Mouse (Mus musculus) hindbrain, postnatal 0 days (tissue): ENCODE data around the gene Gtpbp4. TPM values are rescaled to one million over a fixed set of nuclear protein-coding genes. Genes with fewer than 3 reads are reported as not detected.

Experiments
- ATAC-seq: fragments of 200-750 bp; cut with Nextera tagmentation; 2 replicates; pipeline ENCODE4 v1.8.0; 2017; ENCODE audit warnings: mild to moderate bottlenecking, moderate TSS enrichment, moderate library complexity
- DNase-seq: peaks from one replicate; pipeline ENCODE4 v3.0.0-alpha.2; 2015; ENCODE audit warnings: low spot score
- H3K27ac ChIP-seq: fragments of 300-500 bp; sonication (generic); 2 replicates; pipeline ENCODE4 v1.5.1; 2014; ENCODE audit warnings: mild to moderate bottlenecking
- H3K27me3 ChIP-seq: fragments of 300-500 bp; sonication (generic); 2 replicates; pipeline ENCODE4 v1.6.1; 2014; ENCODE audit warnings: low read length, mixed read lengths; ENCODE audit not compliant: insufficient read depth
- H3K36me3 ChIP-seq: fragments of 300-500 bp; sonication (generic); 2 replicates; pipeline ENCODE4 v1.6.1; 2014; ENCODE audit warnings: low read length, mixed read lengths; ENCODE audit not compliant: insufficient read depth
- H3K4me1 ChIP-seq: fragments of 300-500 bp; sonication (generic); 2 replicates; pipeline ENCODE4 v1.6.1; 2014; ENCODE audit warnings: antibody characterized with exemption, low read length, mixed read lengths; ENCODE audit not compliant: insufficient read depth
- H3K4me2 ChIP-seq: fragments of 300-500 bp; sonication (generic); 2 replicates; pipeline ENCODE4 v1.6.1; 2014; ENCODE audit warnings: low read depth, mild to moderate bottlenecking, low read length, moderate library complexity, mixed read lengths
- H3K4me3 ChIP-seq: fragments of 300-500 bp; sonication (generic); 2 replicates; pipeline ENCODE4 v1.5.1; 2014; ENCODE audit warnings: low read length
- H3K9ac ChIP-seq: fragments of 300-500 bp; sonication (generic); replicated peaks from 2 replicates; pipeline ENCODE4 v1.6.1; 2014; ENCODE audit warnings: mild to moderate bottlenecking, low read length, moderate library complexity, mixed read lengths
- H3K9me3 ChIP-seq: fragments of 300-500 bp; sonication (generic); 2 replicates; pipeline ENCODE4 v1.6.1; 2016; ENCODE audit warnings: low read length, mixed read lengths
- CTCF ChIP-seq: IDR thresholded peaks from 2 replicates; pipeline ENCODE4 v1.5.1; 2016; ENCODE audit warnings: antibody characterized with exemption, control low read depth, low read depth
- WGBS: fragments of 180-500 bp; shearing (Covaris S2); extraction: QIAGEN DNeasy Blood & Tissue Kit; methylation state at CpG from one replicate; pipeline ENCODE4 v1.1.7; 2014; 5-methylcytosine and 5-hydroxymethylcytosine counted together
- polyA plus RNA-seq: library from polyadenylated mRNA; unstranded; fragments of >200 nt; fragmentation: Nextera tagmentation; extraction: Ambion mirVana; gene quantifications from 2 replicates; pipeline ENCODE4 v1.2.1, GENCODE M21; 2015
- total RNA-seq: library from RNA; depleted of rRNA; stranded (reverse); fragments of >200 nt; gene quantifications from 2 replicates; pipeline ENCODE4 v1.2.3, GENCODE M21; 2014

Gene Gtpbp4
- total and polyA plus RNA-seq, 2 experiments from 2014 or later, result 11.9 to 53.0 TPM

DNA sequence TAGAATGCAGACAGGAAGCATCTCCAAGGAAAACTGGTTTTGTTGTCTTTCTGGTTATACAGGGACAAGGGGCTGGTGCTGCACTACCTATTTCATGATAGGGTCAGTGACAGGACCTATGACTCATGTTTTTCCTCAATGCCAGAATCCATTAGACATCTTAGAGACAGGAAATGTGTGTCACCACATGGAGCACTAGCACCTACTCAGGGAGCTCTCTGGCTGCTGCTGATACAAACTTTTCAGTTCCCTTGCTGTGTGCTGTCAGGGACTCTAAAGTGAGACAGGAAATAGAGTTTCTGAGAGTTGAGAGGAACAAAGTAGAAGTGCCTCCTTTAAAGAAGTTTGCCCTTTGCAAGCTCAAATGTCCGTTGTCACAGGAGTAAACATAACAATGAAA is 31.4 kb upstream of the Gtpbp4 start:
- no peak for ATAC-seq
- 78% methylated on average over 1 of the region's 1 CpGs for WGBS
- Histone ChIP-seq H3K4me3 (no peak overlapping the region), H3K9ac (no peak overlapping the region), H3K4me1 (no peaks in the 10 kb centered on the region), H3K9me3 (no peaks in the 10 kb centered on the region), H3K27ac (no peak overlapping the region), H3K4me2 (no peak overlapping the region), H3K27me3 (no peaks in the 10 kb centered on the region), H3K36me3 (no peaks in the 10 kb centered on the region)
- DNase-seq, result no peak
- TF ChIP-seq CTCF, result no peak

DNA sequence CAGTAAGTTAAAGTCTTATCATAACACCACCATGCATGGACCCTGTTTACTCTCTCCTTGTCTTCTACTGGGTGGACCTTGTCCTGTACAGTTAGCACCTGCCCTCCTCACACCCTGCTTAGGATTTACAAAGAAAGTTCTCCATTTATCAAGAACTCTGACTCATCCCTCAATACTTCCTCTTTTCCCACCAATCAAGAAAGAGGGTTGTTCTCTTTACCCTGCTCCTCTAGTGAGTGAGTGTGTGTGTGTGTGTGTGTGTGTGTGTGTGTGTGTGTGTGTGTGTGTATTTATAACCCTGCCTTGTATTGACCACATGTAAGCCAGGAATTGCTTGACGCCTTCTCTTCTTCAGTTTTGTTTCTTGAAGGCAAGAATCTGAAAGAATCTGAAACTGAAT is 26.7 kb upstream of the Gtpbp4 start:
- H3K4me1 ChIP-seq, result no peaks in the 10 kb centered on the region
- WGBS, result 97% methylated on average over 1 of the region's 1 CpGs
- H3K27ac ChIP-seq, result no peak overlapping the region
- H3K9me3 ChIP-seq, result no peaks in the 10 kb centered on the region
- H3K4me3 ChIP-seq, result no peak overlapping the region
- no peak overlapping the region for H3K4me2 ChIP-seq
- no peak for DNase-seq
- no peaks in the 10 kb centered on the region for H3K36me3 ChIP-seq
- no peak for ATAC-seq
- TF ChIP-seq CTCF, result no peak
- H3K27me3 ChIP-seq, result no peaks in the 10 kb centered on the region
- H3K9ac ChIP-seq, result no peak overlapping the region

DNA sequence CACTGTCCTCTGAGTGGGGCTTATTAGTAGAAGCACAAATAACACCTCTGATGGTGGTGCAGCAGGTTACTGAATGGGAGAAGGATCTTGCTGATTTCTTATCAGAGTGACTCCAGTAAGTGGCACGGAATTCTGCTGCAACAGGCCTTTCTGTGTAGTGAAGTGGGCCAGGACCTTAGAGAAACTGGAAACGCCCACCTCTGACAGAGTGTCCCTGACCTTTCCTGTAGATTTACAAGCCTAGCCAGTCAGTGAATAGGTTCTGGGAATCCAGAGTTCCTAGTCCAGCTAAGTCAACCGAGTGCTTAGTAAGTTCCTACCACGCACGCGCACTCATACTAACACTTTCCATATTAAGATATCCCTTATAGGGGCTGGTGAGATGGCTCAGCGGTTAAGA is 25.7 kb upstream of the Gtpbp4 start:
- Histone ChIP-seq H3K36me3 (no peaks in the 10 kb centered on the region), H3K4me3 (no peak overlapping the region), H3K27me3 (no peaks in the 10 kb centered on the region), H3K9ac (no peak overlapping the region), H3K4me2 (no peak overlapping the region), H3K4me1 (no peaks in the 10 kb centered on the region), H3K27ac (no peak overlapping the region), H3K9me3 (no peaks in the 10 kb centered on the region)
- ATAC-seq (no peak), DNase-seq (no peak)
- 85% methylated on average over 7 of the region's 7 CpGs for WGBS
- TF ChIP-seq CTCF, result no peak

DNA sequence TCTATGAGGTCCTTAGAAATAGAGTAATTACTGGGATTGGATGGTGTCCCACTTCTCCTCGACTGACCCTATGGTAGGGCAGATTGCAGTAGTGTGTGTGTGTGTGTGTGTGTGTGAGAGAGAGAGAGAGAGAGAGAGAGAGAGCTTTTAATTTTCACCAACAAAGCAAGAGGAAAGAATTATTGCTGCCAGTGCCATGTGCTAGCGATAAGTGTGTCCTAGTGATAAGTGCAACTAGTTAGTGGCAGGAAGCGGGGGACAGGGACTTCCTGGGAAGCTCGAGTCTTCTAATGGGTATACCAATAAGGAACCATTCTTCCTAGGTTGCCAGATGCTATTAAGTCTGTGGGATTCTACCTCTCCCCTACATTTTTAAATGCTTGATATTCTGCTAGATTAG is 23.8 kb upstream of the Gtpbp4 start:
- H3K4me3 ChIP-seq, result no peak overlapping the region
- DNase-seq (no peak), ATAC-seq (no peak)
- H3K9ac ChIP-seq, result no peak overlapping the region
- no peak overlapping the region for H3K27ac ChIP-seq
- no peaks in the 10 kb centered on the region for H3K9me3 ChIP-seq
- H3K27me3 ChIP-seq, result no peaks in the 10 kb centered on the region
- WGBS, result 88% methylated on average over 4 of the region's 4 CpGs
- H3K4me1 ChIP-seq, result no peaks in the 10 kb centered on the region
- TF ChIP-seq CTCF, result no peak
- no peaks in the 10 kb centered on the region for H3K36me3 ChIP-seq
- no peak overlapping the region for H3K4me2 ChIP-seq

DNA sequence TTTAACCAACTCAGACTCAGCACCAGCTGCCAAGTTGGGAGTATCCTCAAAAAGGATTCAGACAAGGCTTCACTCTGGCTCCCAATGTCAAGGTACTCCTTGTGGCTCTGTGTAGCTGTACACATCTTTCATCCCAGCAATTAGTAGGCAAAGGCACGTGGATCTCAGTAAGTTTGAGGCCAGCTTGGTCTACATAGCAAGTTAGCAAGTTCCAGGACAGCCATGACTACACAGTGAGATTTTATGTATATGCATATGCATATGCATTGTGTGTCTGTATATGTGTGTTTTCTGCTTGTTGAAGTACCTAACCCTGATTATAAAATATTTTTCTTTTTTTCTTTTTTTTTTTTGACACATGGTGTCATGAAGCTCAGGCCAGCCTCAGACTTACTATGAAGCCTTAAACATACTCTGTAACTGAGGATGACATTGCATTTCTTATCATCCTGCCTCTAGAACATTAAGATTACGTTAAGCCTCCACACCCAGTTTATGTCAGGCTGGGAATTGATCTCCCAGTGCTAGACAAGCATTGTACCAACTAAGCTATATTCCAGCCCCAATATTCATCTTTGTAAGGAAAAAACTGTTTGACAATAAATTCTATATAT is 23.2 kb upstream of the Gtpbp4 start:
- WGBS, result 75% methylated on average over 2 of the region's 2 CpGs
- DNase-seq, result no peak
- no peaks in the 10 kb centered on the region for H3K36me3 ChIP-seq
- no peak overlapping the region for H3K27ac ChIP-seq
- H3K9ac ChIP-seq, result no peak overlapping the region
- H3K27me3 ChIP-seq, result no peaks in the 10 kb centered on the region
- H3K4me2 ChIP-seq, result no peak overlapping the region
- H3K4me1 ChIP-seq, result no peaks in the 10 kb centered on the region
- no peak overlapping the region for H3K4me3 ChIP-seq
- no peaks in the 10 kb centered on the region for H3K9me3 ChIP-seq
- no peak for ATAC-seq
- TF ChIP-seq CTCF, result no peak

DNA sequence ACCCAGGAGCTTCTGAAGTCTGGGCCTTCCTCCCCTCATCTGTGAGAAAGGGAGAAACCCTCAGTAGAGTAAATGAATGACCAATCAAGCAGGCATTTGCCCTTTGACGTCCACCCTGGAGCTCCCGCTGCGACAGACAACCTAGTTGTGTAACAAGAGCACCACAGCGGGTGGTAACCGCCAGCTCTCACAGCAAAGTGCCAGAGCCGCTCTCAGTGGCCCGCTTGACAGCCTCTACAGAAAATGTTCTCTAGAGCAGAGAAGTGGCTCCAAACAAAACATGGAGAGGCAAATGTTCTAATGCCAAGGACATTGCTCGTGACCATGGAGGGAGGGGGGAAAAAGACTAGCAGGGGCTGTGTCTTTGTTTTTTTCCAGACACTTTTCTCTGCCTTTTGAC is 21.3 kb upstream of the Gtpbp4 start:
- H3K4me1 ChIP-seq, result no peaks in the 10 kb centered on the region
- DNase-seq, result peak; percentile 32
- whole genome bisulfite sequencing, result 5% methylated on average over 8 of the region's 8 CpGs

DNA sequence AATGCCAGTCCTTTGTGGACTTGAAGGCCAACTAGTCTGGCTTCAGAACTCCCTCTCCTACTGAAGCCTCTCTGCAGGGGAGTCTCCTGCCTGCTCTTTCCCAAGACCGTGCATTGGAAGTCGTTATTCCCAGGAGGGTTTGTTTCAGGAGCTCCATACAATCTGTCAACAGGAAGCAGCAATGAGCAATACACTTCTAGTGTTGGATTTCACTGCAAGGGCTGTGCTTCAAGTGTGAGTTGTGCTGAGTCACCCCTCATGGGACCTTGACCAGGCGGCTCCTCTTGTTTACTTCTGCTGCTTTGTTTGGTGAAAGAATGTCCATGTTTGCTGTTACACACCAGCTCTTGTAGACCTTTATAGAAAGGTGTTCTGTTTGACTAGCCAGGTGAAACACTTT is 18.5 kb upstream of the Gtpbp4 start:
- no peak for TF ChIP-seq CTCF
- no peak overlapping the region for H3K4me2 ChIP-seq
- ATAC-seq (no peak), DNase-seq (no peak)
- no peak overlapping the region for H3K9ac ChIP-seq
- 27% methylated on average over 3 of the region's 3 CpGs for WGBS
- no peaks in the 10 kb centered on the region for H3K4me1 ChIP-seq
- H3K4me3 ChIP-seq, result no peak overlapping the region
- H3K9me3 ChIP-seq, result no peaks in the 10 kb centered on the region
- no peaks in the 10 kb centered on the region for H3K36me3 ChIP-seq
- no peaks in the 10 kb centered on the region for H3K27me3 ChIP-seq
- no peak overlapping the region for H3K27ac ChIP-seq

More for the DNA sequence above, 21.3 kb upstream of the Gtpbp4 start:
- Histone ChIP-seq H3K27ac (no peak overlapping the region), H3K9me3 (no peaks in the 10 kb centered on the region), H3K4me3 (no peak overlapping the region), H3K27me3 (no peaks in the 10 kb centered on the region), H3K36me3 (no peaks in the 10 kb centered on the region), H3K9ac (no peak overlapping the region), H3K4me2 (no peak overlapping the region)
- no peak for ATAC-seq
- no peak for TF ChIP-seq CTCF
